20 mouse cellular contexts compared by ENCODE assay signal in the genomic region with DNA sequence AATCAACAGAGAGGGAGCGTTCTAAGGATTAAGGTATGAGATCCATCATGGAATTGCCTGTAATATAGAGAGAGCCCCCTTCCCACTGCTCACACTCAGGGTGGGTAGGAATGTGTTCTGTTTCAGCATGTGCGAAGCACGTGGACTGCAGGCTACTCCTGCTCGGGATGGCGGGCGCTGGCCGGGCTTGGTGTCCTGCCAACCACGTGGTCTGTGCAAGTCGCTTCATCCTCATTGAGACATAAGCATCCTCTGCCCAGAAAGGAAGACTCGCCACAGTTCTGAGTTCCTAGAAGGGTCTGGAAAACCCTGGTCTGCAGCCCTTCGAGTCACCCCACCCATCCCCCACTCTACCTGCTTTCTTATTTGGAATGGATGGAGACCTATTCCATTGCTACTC.
A peak's percentile ranks its signal among the peaks of the same experiment; 100 is the strongest.
DNase-seq lines count a peak whose midpoint lies in the region.
"Had no signal": no experiment of that assay in that cellular context is flagged by ENCODE, and none has a peak within 500 bp of the region (broad histone marks: within the 10 kb centered on the region; RNA-seq: fewer than 3 reads in every experiment).

No protein-coding gene starts in this region.

- H3K27me3 ChIP-seq in limb, embryonic 10.5 days (ENCODE audit: low read depth, poor library complexity, severe bottlenecking), result no peaks in the 10 kb centered on the region
- H3K27me3 ChIP-seq: embryonic facial prominence, embryonic 12.5 days; forebrain, embryonic 12.5 days had no signal

- peak; percentile 41 to 63 for DNase-seq in cerebellum, postnatal 14 days
- no peak for DNase-seq in cerebellum, adult 9-11 months
- DNase-seq in kidney, postnatal 10 days, result peak; percentile 56
- DNase-seq in kidney, adult 9 months, result no peak
- peak; percentile 59 for DNase-seq in lung, postnatal 10 days
- DNase-seq in lung, postnatal 14 days, result no peak
- no peak for DNase-seq in limb, embryonic 10.5 days (ENCODE audit: low spot score)
- DNase-seq in urinary bladder, postnatal 10 days (ENCODE audit: low spot score), result no peak
- DNase-seq: adrenal gland, adult 2 months; adrenal gland, postnatal 10 days; adrenal gland, postnatal 25 days; cerebellum, adult 11-12 months; cerebellum, adult 2 months; cerebellum, adult 9-10 months; cerebellum, postnatal 36 days; embryo, embryonic 11 days had no signal

- H3K36me3 ChIP-seq in limb, embryonic 10.5 days, result peaks cover 49% of the 10 kb centered on the region
- H3K36me3 ChIP-seq: forebrain, embryonic 12.5 days had no signal

- H3K4me1 ChIP-seq in limb, embryonic 10.5 days, result peaks cover 40% of the 10 kb centered on the region
- H3K4me1 ChIP-seq: forebrain, embryonic 10.5 days; forebrain, embryonic 12.5 days had no signal

- H3K4me3 ChIP-seq in limb, embryonic 10.5 days, result no peak overlapping the region
- H3K4me3 ChIP-seq: embryonic facial prominence, embryonic 12.5 days; erythroblast, embryonic 14.5 days; forebrain, embryonic 10.5 days; forebrain, embryonic 12.5 days had no signal

- H3K9me3 ChIP-seq in limb, embryonic 10.5 days (replicated peaks), result no peaks in the 10 kb centered on the region
- H3K9me3 ChIP-seq: embryonic facial prominence, embryonic 12.5 days; forebrain, embryonic 12.5 days had no signal

- 90% methylated on average over 11 of the region's 11 CpGs for WGBS in limb, embryonic 10.5 days

- peak overlapping the region; percentile 50 for H3K27ac ChIP-seq in limb, embryonic 10.5 days
- H3K27ac ChIP-seq: embryonic facial prominence, embryonic 12.5 days; forebrain, embryonic 10.5 days; forebrain, embryonic 12.5 days had no signal

Comparison
In these comparisons a context has a peak if more than half of its experiments do, and no peak if none do; other contexts are left out.
1. DNase-seq: peak in cerebellum, postnatal 14 days (2 of 2), kidney, postnatal 10 days (single experiment) and lung, postnatal 10 days (single experiment); none in cerebellum, adult 9-11 months (single experiment), kidney, adult 9 months (single experiment), lung, postnatal 14 days (single experiment), limb, embryonic 10.5 days (single experiment) and urinary bladder, postnatal 10 days (single experiment).